Mouse (Mus musculus) thymus, adult 2 months (tissue): Measurements from ENCODE around the gene Tef. TPM values are rescaled to one million over a fixed set of nuclear protein-coding genes. Genes with fewer than 3 reads are reported as not detected.
A peak's percentile ranks its signal among the peaks of the same experiment; 100 is the strongest.

Source experiments
- DNase-seq: peaks from one replicate; pipeline ENCODE4 v3.0.0; 2021
- H3K27ac ChIP-seq: fragments of 200-500 bp; 2 replicates; pipeline ENCODE4 v1.5.1; 2012; ENCODE audit warnings: low read length, control low read depth; ENCODE audit not compliant: control insufficient read depth, insufficient read depth
- H3K27me3 ChIP-seq: fragments of 200-500 bp; 2 replicates; pipeline ENCODE4 v1.6.1; 2012; ENCODE audit warnings: mild to moderate bottlenecking, low read length, moderate library complexity, mixed read lengths; ENCODE audit not compliant: control insufficient read depth, insufficient read depth
- H3K36me3 ChIP-seq: fragments of 200-500 bp; 2 replicates; pipeline ENCODE4 v1.6.1; 2012; ENCODE audit warnings: mild to moderate bottlenecking, low read length, moderate library complexity; ENCODE audit not compliant: control insufficient read depth, insufficient read depth
- H3K4me1 ChIP-seq: fragments of 200-500 bp; replicated peaks from 2 replicates; pipeline ENCODE4 v1.6.1; 2012; ENCODE audit warnings: low read length; ENCODE audit not compliant: control insufficient read depth, insufficient read depth
- H3K4me3 ChIP-seq: fragments of 200-500 bp; 2 replicates; pipeline ENCODE4 v1.5.1; 2012; ENCODE audit warnings: mild to moderate bottlenecking, low read length, control low read depth, moderate library complexity; ENCODE audit not compliant: control insufficient read depth, insufficient read depth
- CTCF ChIP-seq: fragments of 200-500 bp; IDR thresholded peaks from 2 replicates; pipeline ENCODE4 v1.5.1; 2012; ENCODE audit warnings: mild to moderate bottlenecking, control low read depth, low read length, moderate library complexity, borderline replicate concordance; ENCODE audit not compliant: control insufficient read depth, poor library complexity, insufficient read depth; ENCODE audit errors: extremely low read depth
- POLR2A ChIP-seq: fragments of 200-500 bp; IDR thresholded peaks from 2 replicates; pipeline ENCODE4 v1.6.1; 2012; ENCODE audit warnings: mild to moderate bottlenecking, low read length, control low read depth, moderate library complexity; ENCODE audit not compliant: control insufficient read depth, poor library complexity, insufficient read depth; ENCODE audit errors: extremely low read depth
- WGBS: fragments of 180-500 bp; shearing (Covaris S2); methylation state at CpG from one replicate; pipeline ENCODE4 v1.1.7; 2018; 5-methylcytosine and 5-hydroxymethylcytosine counted together
- polyA plus RNA-seq: library from polyadenylated mRNA; depleted of rRNA; stranded (reverse); fragments of >200 nt; gene quantifications from 2 replicates; pipeline ENCODE4 v1.2.3, GENCODE M21; 2012

The Tef gene
- polyA plus RNA-seq, 1 experiment, result 34.6 TPM

GRCm38 (mm10) chr15:81781816-81782215 is 20.4 kb upstream of the Tef start:
- Histone ChIP-seq H3K36me3 (peaks cover 26% of the 10 kb centered on the region), H3K27me3 (no peaks in the 10 kb centered on the region), H3K4me1 (no peaks in the 10 kb centered on the region), H3K27ac (no peak overlapping the region), H3K4me3 (no peak overlapping the region)
- WGBS, result 95% methylated on average over 7 of the region's 7 CpGs
- DNase-seq, result no peak
- TF ChIP-seq CTCF, result no peak
- TF ChIP-seq POLR2A, result no peak

DNA sequence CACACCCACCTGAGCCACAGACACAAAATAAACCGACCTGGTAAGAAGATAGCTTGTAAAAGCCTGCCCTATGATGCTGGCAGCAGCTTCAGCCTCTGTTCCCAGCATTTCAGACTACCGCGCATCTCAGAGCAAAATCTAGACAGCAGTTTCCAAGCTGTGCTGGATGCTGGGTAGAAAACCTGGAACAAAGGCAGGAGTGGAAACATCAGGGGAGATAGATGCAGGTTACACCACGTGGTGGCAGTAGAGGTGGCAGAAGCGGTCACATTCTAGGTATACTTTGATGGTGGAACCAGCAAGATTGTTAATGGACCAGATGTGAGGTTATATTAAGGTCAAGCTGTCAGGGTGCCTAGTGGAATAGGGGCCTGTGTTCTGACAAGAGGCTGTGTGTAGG is 17.5 kb upstream of the Tef start:
- TF ChIP-seq POLR2A (no peak), CTCF (no peak)
- no peak for DNase-seq
- no peak overlapping the region for H3K27ac ChIP-seq

GRCm38 (mm10) chr15:81785701-81786100 is 16.5 kb upstream of the Tef start:
- peaks cover 12% of the 10 kb centered on the region for H3K36me3 ChIP-seq
- no peak overlapping the region for H3K4me3 ChIP-seq
- H3K27ac ChIP-seq, result no peak overlapping the region
- no peaks in the 10 kb centered on the region for H3K27me3 ChIP-seq
- DNase-seq, result no peak
- WGBS, result 97% methylated on average over 8 of the region's 8 CpGs
- no peaks in the 10 kb centered on the region for H3K4me1 ChIP-seq
- TF ChIP-seq CTCF (no peak), POLR2A (no peak)

More for the DNA sequence above, 17.5 kb upstream of the Tef start:
- WGBS, result 82% methylated on average over 5 of the region's 5 CpGs
- H3K4me1 ChIP-seq, result no peaks in the 10 kb centered on the region
- H3K4me3 ChIP-seq, result no peak overlapping the region
- H3K27me3 ChIP-seq, result no peaks in the 10 kb centered on the region
- peaks cover 22% of the 10 kb centered on the region for H3K36me3 ChIP-seq

- no peak overlapping the region for H3K4me3 ChIP-seq
- no peak for TF ChIP-seq CTCF
- no peak for TF ChIP-seq POLR2A
- H3K27me3 ChIP-seq, result no peaks in the 10 kb centered on the region
- H3K4me1 ChIP-seq, result no peaks in the 10 kb centered on the region
- DNase-seq, result no peak
- no peak overlapping the region for H3K27ac ChIP-seq
- 99% methylated on average over 13 of the region's 13 CpGs for WGBS
- peaks cover 9% of the 10 kb centered on the region; the same call in 1 of the 2 replicates for H3K36me3 ChIP-seq
Measured at GRCm38 (mm10) chr15:81787525-81787924, 14.7 kb upstream of the Tef start.

- DNase-seq, result no peak
- Histone ChIP-seq H3K4me1 (no peaks in the 10 kb centered on the region), H3K27ac (no peak overlapping the region), H3K27me3 (no peaks in the 10 kb centered on the region), H3K4me3 (no peak overlapping the region), H3K36me3 (no peaks in the 10 kb centered on the region)
- TF ChIP-seq CTCF, result no peak
- no peak for TF ChIP-seq POLR2A
- WGBS, result 96% methylated on average over 9 of the region's 9 CpGs
Measured at GRCm38 (mm10) chr15:81792444-81792843, 9.8 kb upstream of the Tef start.

GRCm38 (mm10) chr15:81796228-81796627 is 6.0 kb upstream of the Tef start:
- no peak overlapping the region for H3K27ac ChIP-seq
- no peaks in the 10 kb centered on the region for H3K36me3 ChIP-seq
- peak; percentile 7 for DNase-seq
- H3K27me3 ChIP-seq, result no peaks in the 10 kb centered on the region
- no peak overlapping the region for H3K4me3 ChIP-seq
- 85% methylated on average over 3 of the region's 3 CpGs for WGBS
- H3K4me1 ChIP-seq, result no peaks in the 10 kb centered on the region
- TF ChIP-seq CTCF, result no peak
- no peak for TF ChIP-seq POLR2A

DNA sequence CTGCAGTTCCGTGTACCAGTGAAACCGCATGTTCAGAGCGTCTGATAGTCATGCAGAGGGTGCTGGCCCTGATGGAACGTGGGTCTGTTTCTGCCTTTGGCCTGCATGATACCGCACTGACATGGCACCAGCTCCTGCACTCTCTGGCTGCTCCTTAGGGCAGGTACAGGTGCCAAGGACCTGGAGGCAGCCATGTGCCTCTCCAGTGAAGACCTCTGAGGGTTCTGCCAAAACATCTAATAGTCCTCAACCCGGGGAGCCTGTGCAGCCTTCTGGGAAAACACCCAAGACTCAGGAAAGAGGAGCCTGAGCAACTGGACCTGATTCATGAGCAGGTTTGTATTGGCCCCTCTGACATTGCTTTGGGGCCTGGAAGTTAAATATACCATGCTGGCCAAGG is 4.4 kb upstream of the Tef start:
- TF ChIP-seq CTCF, result no peak
- TF ChIP-seq POLR2A, result no peak
- no peak for DNase-seq
- H3K36me3 ChIP-seq, result no peaks in the 10 kb centered on the region
- no peak overlapping the region for H3K27ac ChIP-seq
- H3K4me1 ChIP-seq, result peaks cover 9% of the 10 kb centered on the region
- no peaks in the 10 kb centered on the region for H3K27me3 ChIP-seq
- no peak overlapping the region for H3K4me3 ChIP-seq
- WGBS, result 90% methylated on average over 6 of the region's 6 CpGs
